Comparison of ENCODE assay signal across 9 mouse cellular contexts in the genomic region with DNA sequence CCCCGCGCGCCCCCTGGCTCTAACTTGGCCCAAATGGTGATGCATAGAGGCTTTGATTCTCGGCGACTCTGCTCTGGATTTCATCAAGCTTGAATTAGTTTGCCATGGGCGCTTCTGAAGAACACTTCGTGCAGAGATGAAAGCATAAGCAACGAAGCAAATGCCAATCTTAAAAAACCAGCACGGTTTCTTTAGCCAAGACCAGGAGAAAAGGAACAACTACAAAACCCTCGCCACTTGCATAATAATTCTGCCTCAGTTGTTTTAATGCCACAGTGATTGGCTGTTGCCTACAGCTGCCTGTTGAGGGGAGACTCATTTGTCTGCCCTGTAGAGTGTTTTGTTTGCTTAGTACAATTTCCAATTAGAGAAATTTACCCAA. TPM values are rescaled to one million over a fixed set of nuclear protein-coding genes. Genes with fewer than 3 reads are reported as not detected.
DNase-seq lines count a peak whose midpoint lies in the region; ATAC-seq and TF ChIP-seq lines count a peak whose summit lies in the region.
"Had no signal": no experiment of that assay in that cellular context is flagged by ENCODE, and none has a peak within 500 bp of the region (broad histone marks: within the 10 kb centered on the region; RNA-seq: fewer than 3 reads in every experiment).

No protein-coding gene starts in this region.

- H3ac ChIP-seq in C2C12 (ENCODE audit: control insufficient read depth, insufficient read length, low read depth) = peak overlapping the region; percentile 94

- no peaks in the 10 kb centered on the region for H3K27me3 ChIP-seq in heart, embryonic 12.5 days (replicated peaks)
- H3K27me3 ChIP-seq in C2C12 (ENCODE audit: control insufficient read depth, insufficient read depth, insufficient read length) = no peaks in the 10 kb centered on the region
- H3K27me3 ChIP-seq in forebrain, embryonic 10.5 days (ENCODE audit: poor library complexity, severe bottlenecking) = no peaks in the 10 kb centered on the region
- no peaks in the 10 kb centered on the region for H3K27me3 ChIP-seq in limb, embryonic 12.5 days
- H3K27me3 ChIP-seq in stomach, embryonic 16.5 days (ENCODE audit: control insufficient read depth, insufficient read depth, low read length) = no peaks in the 10 kb centered on the region

- no peak for ATAC-seq in heart, embryonic 12.5 days (ENCODE audit: insufficient number of reproducible peaks, low FRiP score)
- no peak for ATAC-seq in limb, embryonic 12.5 days (ENCODE audit: insufficient number of reproducible peaks, insufficient read depth, low FRiP score, low TSS enrichment, low read depth)
- no peak for ATAC-seq in stomach, embryonic 16.5 days (ENCODE audit: insufficient read depth, low FRiP score)

- WGBS in heart, embryonic 12.5 days = 3% methylated on average over 10 of the region's 10 CpGs
- WGBS in forebrain, embryonic 10.5 days = 3% methylated on average over 10 of the region's 10 CpGs
- 2% methylated on average over 10 of the region's 10 CpGs for WGBS in limb, embryonic 12.5 days
- 2% methylated on average over 10 of the region's 10 CpGs for WGBS in stomach, embryonic 16.5 days

- H3K9ac ChIP-seq in heart, embryonic 12.5 days = peak overlapping the region; percentile 98
- peak overlapping the region; percentile 89 for H3K9ac ChIP-seq in limb, embryonic 12.5 days (replicated peaks)
- H3K9ac ChIP-seq in stomach, embryonic 16.5 days (ENCODE audit: low read length) = peak overlapping the region; percentile 99

- H3K4me1 ChIP-seq in heart, embryonic 12.5 days (replicated peaks) = peaks cover 29% of the 10 kb centered on the region
- H3K4me1 ChIP-seq in forebrain, embryonic 10.5 days = peaks cover 47% of the 10 kb centered on the region
- H3K4me1 ChIP-seq in limb, embryonic 12.5 days (replicated peaks) = peaks cover 18% of the 10 kb centered on the region
- H3K4me1 ChIP-seq in stomach, embryonic 16.5 days (ENCODE audit: control insufficient read depth, insufficient read depth, low read length) = peaks cover 33% of the 10 kb centered on the region

- no peaks in the 10 kb centered on the region for H3K9me3 ChIP-seq in heart, embryonic 12.5 days (replicated peaks)
- no peaks in the 10 kb centered on the region for H3K9me3 ChIP-seq in forebrain, embryonic 10.5 days
- no peaks in the 10 kb centered on the region for H3K9me3 ChIP-seq in limb, embryonic 12.5 days
- no peaks in the 10 kb centered on the region for H3K9me3 ChIP-seq in stomach, embryonic 16.5 days (replicated peaks; ENCODE audit: control insufficient read depth, low read length)

- H3K79me3 ChIP-seq in C2C12 (ENCODE audit: low read depth) = peaks cover 21% of the 10 kb centered on the region

- peaks cover 10% of the 10 kb centered on the region for H3K36me3 ChIP-seq in heart, embryonic 12.5 days
- H3K36me3 ChIP-seq in C2C12 (ENCODE audit: control insufficient read depth, insufficient read depth) = peaks cover 5% of the 10 kb centered on the region
- H3K36me3 ChIP-seq in forebrain, embryonic 10.5 days (replicated peaks) = no peaks in the 10 kb centered on the region; the same call in 1 of the 2 replicates
- peaks cover 2% of the 10 kb centered on the region; the same call in 1 of the 2 replicates for H3K36me3 ChIP-seq in limb, embryonic 12.5 days
- no peaks in the 10 kb centered on the region for H3K36me3 ChIP-seq in stomach, embryonic 16.5 days (ENCODE audit: control insufficient read depth, insufficient read depth, low read length)

- peak overlapping the region; percentile 70 for H3K4me2 ChIP-seq in heart, embryonic 12.5 days
- peak overlapping the region; percentile 75 for H3K4me2 ChIP-seq in limb, embryonic 12.5 days
- peak overlapping the region; percentile 72 for H3K4me2 ChIP-seq in stomach, embryonic 16.5 days (ENCODE audit: low read depth, low read length)

- DNase-seq in heart, postnatal 4 days = no peak
- DNase-seq in forebrain, embryonic 10.5 days (ENCODE audit: extremely low spot score, low spot score) = no peak
- no peak for DNase-seq in spleen, postnatal 14 days (ENCODE audit: low spot score in 2 of 2)
- no peak for DNase-seq in thymus, postnatal 25 days

- TF ChIP-seq CTCF in C2C12 (IDR thresholded peaks at IDR 0.05; ENCODE audit: control insufficient read depth, insufficient read depth, insufficient read length) = no peak

- H3K4me3 ChIP-seq in heart, embryonic 12.5 days = peak overlapping the region; percentile 96
- H3K4me3 ChIP-seq in C2C12 (ENCODE audit: insufficient read depth, poor library complexity, severe bottlenecking) = peak overlapping the region; percentile 72
- peak overlapping the region; percentile 72 for H3K4me3 ChIP-seq in forebrain, embryonic 10.5 days
- peak overlapping the region; percentile 74 for H3K4me3 ChIP-seq in limb, embryonic 12.5 days (replicated peaks)
- peak overlapping the region; percentile 81 for H3K4me3 ChIP-seq in stomach, embryonic 16.5 days (replicated peaks; ENCODE audit: low read length)

- peaks cover 57% of the 10 kb centered on the region for H3K79me2 ChIP-seq in C2C12 (ENCODE audit: control insufficient read depth, insufficient read depth)

- peak overlapping the region; percentile 100 for H3K27ac ChIP-seq in heart, embryonic 12.5 days (ENCODE audit: poor library complexity, severe bottlenecking)
- H3K27ac ChIP-seq in forebrain, embryonic 10.5 days = peak overlapping the region; percentile 97
- H3K27ac ChIP-seq in limb, embryonic 12.5 days = peak overlapping the region; percentile 97
- H3K27ac ChIP-seq in stomach, embryonic 16.5 days (ENCODE audit: low read length) = peak overlapping the region; percentile 98

TF ChIP-seq in C2C12, 6 proteins besides CTCF, POLR2A, EP300 and RAD21:
- TF ChIP-seq CEBPB (IDR thresholded peaks at IDR 0.05; ENCODE audit: low read depth) = no peak
- no peak for TF ChIP-seq MAX (IDR thresholded peaks at IDR 0.05)
- TF ChIP-seq MYOD1 (IDR thresholded peaks at IDR 0.05; ENCODE audit: control insufficient read depth, insufficient read length, low read depth) = no peak

RNA-seq across cellular contexts. Expression of a gene that starts 0.8 kb away (rescaled TPM):
- 54.2 and 54.6 TPM in 2 replicates for polyA plus RNA-seq in heart, embryonic 12.5 days (2016; fragmentation: Nextera tagmentation; extraction: Ambion mirVana)
- total RNA-seq in heart, postnatal 4 days (2021) = 100 to 1,000 TPM; 178 to 183 TPM
- 66.9 TPM for polyA plus RNA-seq in C2C12 (2012; fragmentation: generic; extraction: Trizol)
- polyA plus RNA-seq in forebrain, embryonic 10.5 days (2016; fragmentation: Nextera tagmentation; extraction: Ambion mirVana) = 10.3 and 11.4 TPM in 2 replicates
- polyA plus RNA-seq in limb, embryonic 12.5 days (2016; fragmentation: Nextera tagmentation; extraction: Ambion mirVana) = 23.9 and 35.0 TPM in 2 replicates
- polyA plus RNA-seq in stomach, embryonic 16.5 days (2015; fragmentation: Nextera tagmentation; extraction: Ambion mirVana) = 11.0 and 11.1 TPM in 2 replicates

RNA-seq across cellular contexts. Expression of a gene that starts 6.8 kb away (rescaled TPM):
- polyA plus RNA-seq in heart, embryonic 12.5 days (2016; fragmentation: Nextera tagmentation; extraction: Ambion mirVana) = 82.0 and 84.6 TPM in 2 replicates
- total RNA-seq in heart, postnatal 4 days (2021) = 10 to 100 TPM; 47.8 to 50.4 TPM
- 21.3 TPM for polyA plus RNA-seq in C2C12 (2012; fragmentation: generic; extraction: Trizol)
- 113 and 129 TPM in 2 replicates for polyA plus RNA-seq in forebrain, embryonic 10.5 days (2016; fragmentation: Nextera tagmentation; extraction: Ambion mirVana)
- polyA plus RNA-seq in limb, embryonic 12.5 days (2016; fragmentation: Nextera tagmentation; extraction: Ambion mirVana) = 143 and 148 TPM in 2 replicates
- polyA plus RNA-seq in stomach, embryonic 16.5 days (2015; fragmentation: Nextera tagmentation; extraction: Ambion mirVana) = 96.7 and 112 TPM in 2 replicates

RNA-seq across cellular contexts. Expression of a gene that starts 47.0 kb away (rescaled TPM):
- polyA plus RNA-seq in heart, embryonic 12.5 days (2016; fragmentation: Nextera tagmentation; extraction: Ambion mirVana) = 0.35 TPM in 1 of 2 replicates, not detected in the other
- not detected for total RNA-seq in heart, postnatal 4 days (2021)
- polyA plus RNA-seq in C2C12 (2012; fragmentation: generic; extraction: Trizol) = not detected
- polyA plus RNA-seq in forebrain, embryonic 10.5 days (2016; fragmentation: Nextera tagmentation; extraction: Ambion mirVana) = 0.34 TPM in 1 of 2 replicates, not detected in the other
- polyA plus RNA-seq in limb, embryonic 12.5 days (2016; fragmentation: Nextera tagmentation; extraction: Ambion mirVana) = not detected in 2 replicates
- polyA plus RNA-seq in stomach, embryonic 16.5 days (2015; fragmentation: Nextera tagmentation; extraction: Ambion mirVana) = 8.9 and 9.9 TPM in 2 replicates
- total RNA-seq: left cerebral cortex, adult 18-20 months had no signal
